Mouse (Mus musculus): ENCODE measurements around the gene Uqcrh.
A peak's percentile ranks its signal among the peaks of the same experiment; 100 is the strongest.

The Uqcrh gene

GRCm38 (mm10) chr4:116057559-116057958, 17.3 kb downstream of the Uqcrh start:
- no peak for DNase-seq (ENCODE audit: low spot score in 2 of 2)

- peak; percentile 94 to 95 for DNase-seq (ENCODE audit: low spot score in 2 of 2)
Observed at GRCm38 (mm10) chr4:116053399-116053961, 21.4 kb downstream of the Uqcrh start, which contains the start of gene Nsun4. TSS of gene Nsun4 (minus strand) at chr4:116053876.

- peak; percentile 35 to 57 for DNase-seq (ENCODE audit: low spot score in 2 of 2)
Observed at GRCm38 (mm10) chr4:116052526-116053293, 22.2 kb downstream of the Uqcrh start.

GRCm38 (mm10) chr4:116049211-116049610, 25.7 kb downstream of the Uqcrh start:
- no peak for DNase-seq (ENCODE audit: low spot score in 2 of 2)

- DNase-seq (ENCODE audit: low spot score in 2 of 2) = no peak
Observed at GRCm38 (mm10) chr4:116048130-116048920, 26.5 kb downstream of the Uqcrh start.

GRCm38 (mm10) chr4:116047681-116048080, 27.2 kb downstream of the Uqcrh start:
- DNase-seq (ENCODE audit: low spot score in 2 of 2) = no peak

- no peak for DNase-seq (ENCODE audit: low spot score in 2 of 2)
Observed at GRCm38 (mm10) chr4:116046604-116047003, 28.3 kb downstream of the Uqcrh start.

- DNase-seq (ENCODE audit: low spot score in 2 of 2) = no peak
Observed at GRCm38 (mm10) chr4:116042186-116042585, 32.7 kb downstream of the Uqcrh start.

- DNase-seq (ENCODE audit: low spot score in 2 of 2) = no peak
Observed at GRCm38 (mm10) chr4:116040466-116040865, 34.4 kb downstream of the Uqcrh start.

- no peak for DNase-seq (ENCODE audit: low spot score in 2 of 2)
Observed at GRCm38 (mm10) chr4:116033374-116033773, 41.5 kb downstream of the Uqcrh start.

- DNase-seq (ENCODE audit: low spot score in 2 of 2) = no peak
Observed at GRCm38 (mm10) chr4:116032906-116033305, 42.0 kb downstream of the Uqcrh start.

GRCm38 (mm10) chr4:116017902-116018746, 56.7 kb downstream of the Uqcrh start, which contains the start of gene Faah:
TSS of gene Faah (minus strand) at chr4:116017926.
- DNase-seq (ENCODE audit: low spot score in 2 of 2) = no peak

- DNase-seq (ENCODE audit: low spot score in 2 of 2) = peak; percentile 63 to 66
Observed at GRCm38 (mm10) chr4:116017300-116017901, 57.5 kb downstream of the Uqcrh start.
